Mouse (Mus musculus): ENCODE measurements around the gene Mus81.
"Not testable (repeated sequence)": the region's sequence is repeated elsewhere in the genome, so short reads cannot be mapped to it uniquely, and the experiment has no call there.

Gene Mus81

GRCm38 (mm10) chr19:5492641-5493040 lies 4.4 kb upstream of the Mus81 start:
- DNase-seq (ENCODE audit: low read depth, low spot score), result no peak

- DNase-seq (ENCODE audit: low read depth, low spot score), result peak; percentile 95
Observed at GRCm38 (mm10) chr19:5490898-5491708, 2.9 kb upstream of the Mus81 start.

- DNase-seq (ENCODE audit: low read depth, low spot score), result peak; percentile 98
Observed at GRCm38 (mm10) chr19:5490313-5490897, 2.2 kb upstream of the Mus81 start, which contains the start of gene Cfl1. Gene Cfl1 (plus strand): TSS chr19:5490455.

- not testable (repeated sequence) for DNase-seq (ENCODE audit: low read depth, low spot score)
Observed at GRCm38 (mm10) chr19:5489721-5490120, 1.5 kb upstream of the Mus81 start.

GRCm38 (mm10) chr19:5488878-5489571 lies 823 bp upstream of the Mus81 start:
- peak; percentile 99 for DNase-seq (ENCODE audit: low read depth, low spot score)

- no peak for DNase-seq (ENCODE audit: low read depth, low spot score)
Observed at GRCm38 (mm10) chr19:5486771-5487170, 1.4 kb downstream of the Mus81 start.

- no peak for DNase-seq (ENCODE audit: low read depth, low spot score)
Observed at GRCm38 (mm10) chr19:5486286-5486685, 1.9 kb downstream of the Mus81 start.

- DNase-seq (ENCODE audit: low read depth, low spot score), result no peak
Observed at GRCm38 (mm10) chr19:5485821-5486220, 2.4 kb downstream of the Mus81 start.

- no peak for DNase-seq (ENCODE audit: low read depth, low spot score)
Observed at GRCm38 (mm10) chr19:5485371-5485770, 2.8 kb downstream of the Mus81 start.

GRCm38 (mm10) chr19:5484496-5484895 lies 3.7 kb downstream of the Mus81 start:
- no peak for DNase-seq (ENCODE audit: low read depth, low spot score)

- no peak for DNase-seq (ENCODE audit: low read depth, low spot score)
Observed at GRCm38 (mm10) chr19:5483386-5484359, 4.5 kb downstream of the Mus81 start.

- DNase-seq (ENCODE audit: low read depth, low spot score), result no peak
Observed at GRCm38 (mm10) chr19:5481398-5481797, 6.8 kb downstream of the Mus81 start.

- no peak for DNase-seq (ENCODE audit: low read depth, low spot score)
Observed at GRCm38 (mm10) chr19:5480016-5480415, 8.2 kb downstream of the Mus81 start.

- DNase-seq (ENCODE audit: low read depth, low spot score), result no peak
Observed at GRCm38 (mm10) chr19:5477668-5478300, 10.4 kb downstream of the Mus81 start.

GRCm38 (mm10) chr19:5477004-5477667 lies 11.1 kb downstream of the Mus81 start:
- no peak for DNase-seq (ENCODE audit: low read depth, low spot score)

- peak; percentile 58 for DNase-seq (ENCODE audit: low read depth, low spot score)
Observed at GRCm38 (mm10) chr19:5475069-5475714, 13.0 kb downstream of the Mus81 start.

- peak; percentile 65 for DNase-seq (ENCODE audit: low read depth, low spot score)
Observed at GRCm38 (mm10) chr19:5474281-5475068, 13.7 kb downstream of the Mus81 start.

GRCm38 (mm10) chr19:5473720-5474119 lies 14.5 kb downstream of the Mus81 start, which contains the start of gene Efemp2:
Gene Efemp2 (plus strand): TSS chr19:5473954.
- peak; percentile 95 for DNase-seq (ENCODE audit: low read depth, low spot score)

- peak; percentile 71 for DNase-seq (ENCODE audit: low read depth, low spot score)
Observed at GRCm38 (mm10) chr19:5472857-5473256, 15.3 kb downstream of the Mus81 start.
